ENCODE assay signal across 9 mouse cellular contexts in the genomic region with DNA sequence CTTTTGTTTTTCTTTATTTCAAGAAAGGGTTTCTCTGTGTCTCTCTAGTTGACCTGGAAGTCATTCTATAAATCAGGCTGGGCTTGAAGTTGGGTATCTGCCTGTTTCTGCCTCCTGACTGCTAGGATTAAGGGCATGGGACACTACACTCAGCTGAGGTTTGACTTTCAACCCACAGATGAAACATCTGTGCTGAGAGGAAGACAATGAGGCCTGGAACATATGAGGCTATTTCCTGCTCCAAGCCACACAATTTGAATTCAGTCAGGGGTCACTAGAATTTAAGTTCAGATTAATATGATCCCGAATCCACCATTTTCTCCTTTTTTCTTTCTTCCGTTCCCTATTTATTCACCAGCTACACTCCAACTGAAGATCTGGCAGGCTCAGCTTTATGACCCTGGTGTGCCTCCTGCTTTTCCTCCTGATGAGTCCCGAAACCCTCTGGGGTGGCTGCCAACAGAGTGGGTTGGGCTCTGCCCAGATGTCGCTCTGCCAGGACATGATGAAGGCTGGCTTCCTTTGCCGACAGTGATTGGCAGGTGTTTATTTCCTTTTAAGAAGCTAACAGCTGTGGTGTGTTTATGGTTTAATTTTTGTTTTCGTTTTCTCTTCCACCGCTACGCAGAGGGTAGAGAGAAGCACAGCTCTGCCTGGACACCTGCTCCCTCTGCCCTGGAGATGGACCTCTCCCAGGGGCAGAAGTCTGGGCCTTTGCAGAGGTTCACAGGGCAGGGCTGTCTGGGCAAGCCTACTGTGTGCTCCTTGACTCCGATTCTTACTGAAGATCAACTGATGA. TPM values are rescaled to one million over a fixed set of nuclear protein-coding genes. Genes with fewer than 3 reads are reported as not detected.
DNase-seq lines count a peak whose midpoint lies in the region; ATAC-seq and TF ChIP-seq lines count a peak whose summit lies in the region.
"Had no signal": no experiment of that assay in that cellular context is flagged by ENCODE, and none has a peak within 500 bp of the region (broad histone marks: within the 10 kb centered on the region; RNA-seq: fewer than 3 reads in every experiment).

No protein-coding gene starts in this region.

- WGBS in forebrain, embryonic 15.5 days, result 39% methylated on average over 9 of the region's 9 CpGs
- 78% methylated on average over 9 of the region's 9 CpGs for WGBS in forebrain, embryonic 12.5 days
- 4% methylated on average over 9 of the region's 9 CpGs for WGBS in large intestine, adult 2 months
- 5% methylated on average over 9 of the region's 9 CpGs for WGBS in spleen, adult 2 months

- TF ChIP-seq POLR2A in spleen, adult 2 months (IDR thresholded peaks at IDR 0.05; ENCODE audit: low read depth, low read length), result no peak

- DNase-seq in 3134 (ENCODE audit: extremely low read depth, insufficient read length, low spot score), result peak; percentile 84
- DNase-seq in adrenal gland, postnatal 36 days, result peak; percentile 87 to 88
- peak; percentile 88 to 89 for DNase-seq in heart, postnatal 10 days
- DNase-seq in large intestine, adult 2 months (ENCODE audit: low read depth, low spot score), result peak; percentile 81
- peak; percentile 36 to 59 for DNase-seq in spleen, adult 2 months (ENCODE audit: low read depth in 1 of 2, low spot score in 2 of 2)
- DNase-seq in urinary bladder, postnatal 4 days (ENCODE audit: low spot score in 2 of 2), result no peak

- peak; percentile 71 for ATAC-seq in forebrain, embryonic 15.5 days (replicated peaks)
- ATAC-seq in forebrain, embryonic 12.5 days (ENCODE audit: low FRiP score), result no peak

- no peak overlapping the region for H3K9ac ChIP-seq in forebrain, embryonic 15.5 days (replicated peaks)
- H3K9ac ChIP-seq in forebrain, embryonic 12.5 days, result no peak overlapping the region

- H3K4me1 ChIP-seq in forebrain, embryonic 15.5 days, result peaks cover 9% of the 10 kb centered on the region
- H3K4me1 ChIP-seq in forebrain, embryonic 12.5 days, result no peaks in the 10 kb centered on the region
- peaks cover 14% of the 10 kb centered on the region; the same call in 1 of the 2 replicates for H3K4me1 ChIP-seq in spleen, adult 2 months (ENCODE audit: control insufficient read depth, insufficient read depth, insufficient read length)

- H3K4me2 ChIP-seq in forebrain, embryonic 15.5 days (replicated peaks), result no peak overlapping the region
- no peak overlapping the region for H3K4me2 ChIP-seq in forebrain, embryonic 12.5 days

- TF ChIP-seq CTCF in spleen, adult 2 months (IDR thresholded peaks at IDR 0.05; ENCODE audit: extremely low read depth, insufficient read depth, insufficient read length, insufficient replicate concordance), result no peak

- intact Hi-C loops in heart, postnatal 10 days (cut with DNase I), result no loop called here

- H3K9me3 ChIP-seq in forebrain, embryonic 15.5 days, result no peaks in the 10 kb centered on the region
- H3K9me3 ChIP-seq in forebrain, embryonic 12.5 days, result no peaks in the 10 kb centered on the region

- no peaks in the 10 kb centered on the region for H3K27me3 ChIP-seq in forebrain, embryonic 15.5 days
- no peaks in the 10 kb centered on the region for H3K27me3 ChIP-seq in forebrain, embryonic 12.5 days
- H3K27me3 ChIP-seq in spleen, adult 2 months (ENCODE audit: control insufficient read depth, insufficient read depth, low read length), result no peaks in the 10 kb centered on the region

- H3K27ac ChIP-seq in forebrain, embryonic 15.5 days (replicated peaks), result peak overlapping the region; percentile 68
- H3K27ac ChIP-seq in forebrain, embryonic 12.5 days, result no peak overlapping the region
- peak overlapping the region; percentile 68 for H3K27ac ChIP-seq in spleen, adult 2 months (ENCODE audit: insufficient read depth, low read length)

- H3K4me3 ChIP-seq in forebrain, embryonic 15.5 days, result no peak overlapping the region
- no peak overlapping the region for H3K4me3 ChIP-seq in forebrain, embryonic 12.5 days (replicated peaks)
- no peak overlapping the region; the same call in 1 of the 2 replicates for H3K4me3 ChIP-seq in spleen, adult 2 months (ENCODE audit: extremely low read depth, insufficient read depth, insufficient read length)
- H3K4me3 ChIP-seq: erythroblast, embryonic 14.5 days had no signal

- no peaks in the 10 kb centered on the region for H3K36me3 ChIP-seq in forebrain, embryonic 15.5 days
- no peaks in the 10 kb centered on the region for H3K36me3 ChIP-seq in forebrain, embryonic 12.5 days (replicated peaks)
- H3K36me3 ChIP-seq in spleen, adult 2 months (ENCODE audit: control insufficient read depth, insufficient read depth, low read length), result no peaks in the 10 kb centered on the region

RNA-seq across cellular contexts. Expression of a gene that starts 55.3 kb away (rescaled TPM):
- 90.5 and 110 TPM in 2 replicates for polyA plus RNA-seq in forebrain, embryonic 15.5 days (2015; fragmentation: Nextera tagmentation; extraction: Ambion mirVana)
- 106 and 137 TPM in 2 replicates for polyA plus RNA-seq in forebrain, embryonic 12.5 days (2016; fragmentation: Nextera tagmentation; extraction: Ambion mirVana)
- total RNA-seq in adrenal gland, postnatal 36 days (2021), result 10 to 100 TPM; 48.9 to 70.7 TPM
- total RNA-seq in heart, postnatal 10 days (2021), result 10 to 100 TPM; 77.4 to 80.7 TPM
- polyA plus RNA-seq in large intestine, adult 2 months (2012; rRNA removed), result 69.6 and 92.8 TPM in 2 replicates
- 147 and 149 TPM in 2 replicates for polyA plus RNA-seq in spleen, adult 2 months (2012; rRNA removed)

Comparison
In these comparisons a context has a peak if more than half of its experiments do, and no peak if none do; other contexts are left out.
1. DNase-seq: peak in 3134 (single experiment), adrenal gland, postnatal 36 days (2 of 2), heart, postnatal 10 days (2 of 2), large intestine, adult 2 months (single experiment) and spleen, adult 2 months (2 of 2); none in urinary bladder, postnatal 4 days (0 of 2).